Mouse (Mus musculus): ENCODE data around the gene Pla1a.

The Pla1a gene

DNA sequence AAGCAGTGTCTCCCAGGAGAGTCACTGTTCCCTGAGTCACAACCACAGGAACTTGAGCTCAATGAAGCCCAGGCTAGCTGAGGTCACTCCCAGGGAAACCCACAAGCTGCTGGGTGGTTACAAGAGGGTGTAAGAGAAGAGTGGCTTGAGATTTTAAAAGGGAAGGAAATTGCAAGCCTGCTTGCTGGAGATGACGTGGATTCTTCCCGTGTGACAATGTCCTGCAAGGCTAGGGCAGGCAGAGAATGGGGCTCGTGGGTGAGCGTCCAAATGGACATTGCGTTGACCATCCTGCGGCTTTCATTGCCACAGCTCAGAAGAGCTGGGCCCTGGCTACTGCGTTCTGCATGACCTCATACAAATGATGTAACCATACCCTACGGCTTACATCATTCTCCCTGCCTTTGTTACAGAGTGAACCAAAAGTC, 38.7 kb downstream of the Pla1a start:
- Histone ChIP-seq H3K4me3 (replicated peaks; ENCODE audit: low read length) (no peak overlapping the region), H3K9me3 (ENCODE audit: low read length) (no peaks in the 10 kb centered on the region), H3K4me1 (replicated peaks; ENCODE audit: low read depth, low read length) (peaks cover 28% of the 10 kb centered on the region), H3K36me3 (ENCODE audit: insufficient read depth, low read length) (no peaks in the 10 kb centered on the region), H3K27me3 (ENCODE audit: insufficient read depth, low read length) (peaks cover 4% of the 10 kb centered on the region; the same call in 1 of the 2 replicates)
- no peak for TF ChIP-seq NANOG (IDR thresholded peaks at IDR 0.05; ENCODE audit: borderline replicate concordance, low read length)
- no peak for TF ChIP-seq POU5F1 (IDR thresholded peaks at IDR 0.05; ENCODE audit: borderline replicate concordance, low read length)
- TF ChIP-seq CTCF (conservative IDR thresholded peaks at IDR 0.05; ENCODE audit: low read length), result no peak

DNA sequence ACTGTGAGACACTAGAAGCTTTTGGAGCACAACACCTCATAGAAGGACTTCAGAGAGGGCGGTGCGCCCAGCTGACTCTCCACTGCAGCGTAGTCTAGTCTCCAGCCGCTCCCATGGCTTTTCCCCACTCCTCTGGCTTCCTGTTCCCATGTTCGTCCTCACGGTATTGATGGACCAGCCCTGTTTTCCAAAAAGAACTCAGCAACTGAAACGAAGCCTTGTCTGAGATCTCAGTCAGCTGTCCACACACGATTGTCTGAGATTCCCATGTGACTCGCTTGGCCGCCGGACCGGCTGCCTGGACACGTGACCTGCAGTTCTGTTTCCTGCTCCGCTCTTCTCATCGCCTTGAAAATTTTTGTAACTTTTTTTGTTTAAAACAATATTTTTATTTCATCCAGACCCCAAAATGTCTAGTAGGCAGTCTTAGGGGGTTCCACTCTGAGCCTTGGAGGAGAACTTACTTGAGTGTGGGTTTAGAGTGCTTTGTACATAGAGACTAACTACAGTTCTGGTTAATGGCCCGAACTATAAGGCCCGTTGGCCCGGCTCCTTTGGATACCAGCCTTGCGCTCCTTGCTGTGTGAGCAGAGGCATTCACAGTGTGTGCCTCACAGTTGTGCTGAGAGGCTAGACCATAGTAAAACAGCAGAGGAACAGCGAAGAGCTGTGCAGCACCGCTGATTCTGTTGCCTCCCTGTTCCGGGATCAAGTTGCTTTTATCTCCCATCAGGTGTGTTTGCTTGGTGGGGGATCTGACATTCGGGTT, 40.6 kb downstream of the Pla1a start:
- peaks cover 15% of the 10 kb centered on the region for H3K4me1 ChIP-seq (replicated peaks; ENCODE audit: low read depth, low read length)

DNA sequence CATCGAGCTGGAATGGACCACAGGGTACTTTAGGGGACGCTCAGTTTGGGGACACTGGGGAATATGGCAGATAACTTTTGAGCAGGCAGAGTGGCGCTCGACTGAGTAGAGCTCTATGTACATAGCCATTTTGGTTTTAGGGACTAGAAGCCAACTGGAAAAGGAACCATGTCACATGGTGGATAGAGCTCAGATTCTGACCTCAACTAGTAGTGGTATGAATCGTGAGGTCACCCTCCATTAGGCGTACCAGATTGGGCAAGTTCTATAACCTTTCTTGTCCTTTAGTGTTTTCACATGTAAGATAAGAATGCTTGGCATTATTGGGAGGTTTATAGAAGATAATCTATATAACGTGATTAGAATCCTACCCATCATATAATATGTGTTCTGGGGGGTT, 42.6 kb downstream of the Pla1a start:
- TF ChIP-seq NANOG (IDR thresholded peaks at IDR 0.05; ENCODE audit: borderline replicate concordance, low read length) (no peak), POU5F1 (IDR thresholded peaks at IDR 0.05; ENCODE audit: borderline replicate concordance, low read length) (no peak)
- Histone ChIP-seq H3K9me3 (ENCODE audit: low read length) (no peaks in the 10 kb centered on the region), H3K4me1 (replicated peaks; ENCODE audit: low read depth, low read length) (peaks cover 19% of the 10 kb centered on the region)

More for the DNA sequence above, 40.6 kb downstream of the Pla1a start:
- no peak for TF ChIP-seq POU5F1 (IDR thresholded peaks at IDR 0.05; ENCODE audit: borderline replicate concordance, low read length)
- no peak for TF ChIP-seq NANOG (IDR thresholded peaks at IDR 0.05; ENCODE audit: borderline replicate concordance, low read length)
- no peak for TF ChIP-seq CTCF (conservative IDR thresholded peaks at IDR 0.05; ENCODE audit: low read length)
- H3K9me3 ChIP-seq (ENCODE audit: low read length), result no peaks in the 10 kb centered on the region
- H3K27me3 ChIP-seq (ENCODE audit: insufficient read depth, low read length), result peaks cover 4% of the 10 kb centered on the region; the same call in 1 of the 2 replicates
- peak overlapping the region; percentile 27; the same call in 1 of the 2 replicates for H3K4me3 ChIP-seq (replicated peaks; ENCODE audit: low read length)
- H3K36me3 ChIP-seq (ENCODE audit: insufficient read depth, low read length), result no peaks in the 10 kb centered on the region

DNA sequence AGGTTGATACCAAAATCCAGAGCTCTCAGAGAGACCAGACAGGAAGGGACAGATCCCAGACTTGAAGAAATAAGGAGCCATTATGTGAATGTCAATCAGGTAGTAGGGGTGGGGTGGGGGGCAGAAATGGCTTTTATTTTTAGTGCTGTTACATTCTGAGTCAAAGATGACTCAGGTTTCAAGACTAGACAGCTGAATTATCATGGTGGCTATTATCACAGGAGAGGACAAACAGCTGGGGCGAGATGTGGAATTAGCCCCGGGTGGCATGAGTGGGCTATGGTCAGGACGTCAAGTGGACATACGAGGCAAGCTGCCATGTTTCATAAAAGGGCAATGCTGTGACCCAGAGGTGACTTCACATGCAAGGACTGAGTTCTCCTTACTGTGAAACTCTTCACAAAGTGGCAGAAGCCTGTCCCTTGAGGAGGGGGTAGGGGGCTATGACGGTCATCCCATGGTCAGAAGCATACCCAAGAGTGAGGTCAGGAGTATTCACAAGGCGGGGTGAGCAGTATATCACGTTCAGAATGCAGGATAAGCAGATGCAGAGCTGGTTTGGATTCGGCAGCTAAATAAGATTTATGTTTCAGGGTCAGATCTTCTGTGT, 43.6 kb downstream of the Pla1a start:
- Histone ChIP-seq H3K4me3 (replicated peaks; ENCODE audit: low read length) (no peak overlapping the region), H3K27me3 (ENCODE audit: insufficient read depth, low read length) (peaks cover 4% of the 10 kb centered on the region; the same call in 1 of the 2 replicates), H3K4me1 (replicated peaks; ENCODE audit: low read depth, low read length) (peaks cover 19% of the 10 kb centered on the region), H3K9me3 (ENCODE audit: low read length) (no peaks in the 10 kb centered on the region), H3K36me3 (ENCODE audit: insufficient read depth, low read length) (no peaks in the 10 kb centered on the region)
- TF ChIP-seq NANOG (IDR thresholded peaks at IDR 0.05; ENCODE audit: borderline replicate concordance, low read length), result no peak
- TF ChIP-seq CTCF (conservative IDR thresholded peaks at IDR 0.05; ENCODE audit: low read length), result no peak
- no peak for TF ChIP-seq POU5F1 (IDR thresholded peaks at IDR 0.05; ENCODE audit: borderline replicate concordance, low read length)

More for the DNA sequence above, 42.6 kb downstream of the Pla1a start:
- peaks cover 4% of the 10 kb centered on the region; the same call in 1 of the 2 replicates for H3K27me3 ChIP-seq (ENCODE audit: insufficient read depth, low read length)
- no peaks in the 10 kb centered on the region for H3K36me3 ChIP-seq (ENCODE audit: insufficient read depth, low read length)
- no peak overlapping the region for H3K4me3 ChIP-seq (replicated peaks; ENCODE audit: low read length)

DNA sequence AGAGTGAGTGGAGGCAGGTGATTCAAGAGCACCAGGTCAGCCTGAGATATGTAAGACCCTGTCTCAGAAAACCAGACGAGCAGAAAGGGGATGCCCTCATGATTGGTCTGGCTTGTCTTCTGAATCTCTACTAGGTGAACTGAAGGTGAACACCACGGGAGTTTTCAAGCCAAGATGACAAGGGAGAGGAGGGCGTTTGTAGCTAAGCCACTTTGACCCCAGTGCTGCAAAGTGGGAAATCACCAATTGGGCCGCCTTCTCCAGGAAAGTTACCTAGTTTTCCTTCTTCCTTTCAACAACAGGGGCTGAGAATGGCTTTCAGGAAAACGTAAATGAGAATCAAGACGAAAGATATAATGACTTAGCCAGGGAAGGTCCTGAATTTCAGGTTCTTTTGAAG, 44.2 kb downstream of the Pla1a start:
- H3K9me3 ChIP-seq (ENCODE audit: low read length), result no peaks in the 10 kb centered on the region
- no peaks in the 10 kb centered on the region for H3K36me3 ChIP-seq (ENCODE audit: insufficient read depth, low read length)
- H3K4me1 ChIP-seq (replicated peaks; ENCODE audit: low read depth, low read length), result peaks cover 16% of the 10 kb centered on the region
- H3K4me3 ChIP-seq (replicated peaks; ENCODE audit: low read length), result no peak overlapping the region
- TF ChIP-seq CTCF (conservative IDR thresholded peaks at IDR 0.05; ENCODE audit: low read length) (no peak), NANOG (IDR thresholded peaks at IDR 0.05; ENCODE audit: borderline replicate concordance, low read length) (no peak), POU5F1 (IDR thresholded peaks at IDR 0.05; ENCODE audit: borderline replicate concordance, low read length) (no peak)
- no peaks in the 10 kb centered on the region; the same call in 1 of the 2 replicates for H3K27me3 ChIP-seq (ENCODE audit: insufficient read depth, low read length)

DNA sequence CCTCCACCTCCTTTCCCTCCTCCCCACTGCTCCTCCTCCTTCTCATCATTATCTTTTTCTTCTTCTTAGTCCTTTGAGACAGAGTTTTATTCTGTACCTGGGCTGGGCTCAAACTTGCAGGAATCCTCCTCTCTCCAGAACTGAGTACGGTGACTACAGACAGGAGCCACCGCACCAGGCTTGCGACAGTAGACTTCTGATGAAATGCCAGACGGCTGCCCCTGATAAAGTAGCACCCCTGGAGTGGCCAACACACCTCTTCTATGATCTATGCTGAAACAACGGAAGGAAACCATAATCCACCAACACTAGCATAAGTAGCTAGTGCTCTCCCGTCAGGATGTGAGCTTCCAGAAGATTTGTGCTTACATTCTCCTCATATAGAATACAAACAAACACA, 45.6 kb downstream of the Pla1a start:
- Histone ChIP-seq H3K4me1 (replicated peaks; ENCODE audit: low read depth, low read length) (peaks cover 13% of the 10 kb centered on the region), H3K27me3 (ENCODE audit: insufficient read depth, low read length) (no peaks in the 10 kb centered on the region; the same call in 1 of the 2 replicates), H3K36me3 (ENCODE audit: insufficient read depth, low read length) (no peaks in the 10 kb centered on the region), H3K9me3 (ENCODE audit: low read length) (no peaks in the 10 kb centered on the region), H3K4me3 (replicated peaks; ENCODE audit: low read length) (no peak overlapping the region)
- TF ChIP-seq POU5F1 (IDR thresholded peaks at IDR 0.05; ENCODE audit: borderline replicate concordance, low read length) (no peak), NANOG (IDR thresholded peaks at IDR 0.05; ENCODE audit: borderline replicate concordance, low read length) (no peak), CTCF (conservative IDR thresholded peaks at IDR 0.05; ENCODE audit: low read length) (no peak)

DNA sequence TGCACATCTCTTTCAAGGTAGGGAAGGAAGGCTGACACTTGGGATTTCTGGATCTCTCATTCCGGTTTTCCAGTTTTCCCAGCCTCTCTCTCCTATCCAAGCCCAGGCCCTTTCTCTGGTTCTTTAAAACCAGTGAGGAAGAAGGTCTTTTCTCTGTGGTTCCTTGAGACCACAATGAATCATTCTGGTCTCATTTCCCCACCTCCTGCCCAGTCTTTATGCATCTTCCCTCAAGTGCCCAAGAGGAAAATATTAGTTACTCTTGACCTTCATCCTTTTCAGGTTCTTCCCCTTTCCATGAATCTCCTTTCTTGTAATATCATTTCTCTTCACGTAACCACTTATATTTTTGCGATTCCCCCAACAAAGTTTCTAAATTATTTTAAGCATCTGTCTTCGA, 47.2 kb downstream of the Pla1a start:
- TF ChIP-seq CTCF (conservative IDR thresholded peaks at IDR 0.05; ENCODE audit: low read length) (no peak), NANOG (IDR thresholded peaks at IDR 0.05; ENCODE audit: borderline replicate concordance, low read length) (no peak), POU5F1 (IDR thresholded peaks at IDR 0.05; ENCODE audit: borderline replicate concordance, low read length) (no peak)
- no peak overlapping the region for H3K4me3 ChIP-seq (replicated peaks; ENCODE audit: low read length)

DNA sequence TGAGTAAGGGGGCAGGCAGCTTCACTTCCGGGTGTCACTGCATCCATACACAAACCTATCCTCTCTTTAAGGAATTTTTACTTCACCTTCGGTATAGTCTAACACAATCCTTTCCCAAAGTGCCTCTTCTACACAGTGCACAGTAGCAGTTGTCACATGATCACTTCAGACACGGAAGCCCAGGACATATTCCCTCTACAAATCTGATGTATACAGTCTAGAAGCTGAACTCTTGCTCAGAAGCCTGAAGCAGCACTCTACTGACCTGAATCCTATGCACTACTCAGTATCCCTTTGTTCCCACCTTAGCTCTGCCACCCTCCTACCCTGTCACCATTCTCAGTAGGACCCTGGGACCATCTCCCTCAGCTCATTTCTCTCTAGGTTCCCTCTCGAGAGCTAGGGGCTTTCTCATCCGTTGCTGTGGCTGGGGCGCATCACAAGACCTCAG, 47.7 kb downstream of the Pla1a start:
- no peak for TF ChIP-seq NANOG (IDR thresholded peaks at IDR 0.05; ENCODE audit: borderline replicate concordance, low read length)
- no peak for TF ChIP-seq POU5F1 (IDR thresholded peaks at IDR 0.05; ENCODE audit: borderline replicate concordance, low read length)
- TF ChIP-seq CTCF (conservative IDR thresholded peaks at IDR 0.05; ENCODE audit: low read length), result no peak
- Histone ChIP-seq H3K4me3 (replicated peaks; ENCODE audit: low read length) (no peak overlapping the region), H3K4me1 (replicated peaks; ENCODE audit: low read depth, low read length) (peaks cover 7% of the 10 kb centered on the region), H3K9me3 (ENCODE audit: low read length) (no peaks in the 10 kb centered on the region), H3K36me3 (ENCODE audit: insufficient read depth, low read length) (no peaks in the 10 kb centered on the region), H3K27me3 (ENCODE audit: insufficient read depth, low read length) (no peaks in the 10 kb centered on the region)

More for the DNA sequence above, 47.2 kb downstream of the Pla1a start:
- peaks cover 7% of the 10 kb centered on the region for H3K4me1 ChIP-seq (replicated peaks; ENCODE audit: low read depth, low read length)
- H3K36me3 ChIP-seq (ENCODE audit: insufficient read depth, low read length), result no peaks in the 10 kb centered on the region
- no peaks in the 10 kb centered on the region; the same call in 1 of the 2 replicates for H3K27me3 ChIP-seq (ENCODE audit: insufficient read depth, low read length)
- no peaks in the 10 kb centered on the region for H3K9me3 ChIP-seq (ENCODE audit: low read length)
